ENCODE assay signal across 10 mouse cellular contexts in genomic region chr14:46661118-46661791, GRCm38 (mm10).
DNase-seq lines count a peak whose midpoint lies in the region; ATAC-seq and TF ChIP-seq lines count a peak whose summit lies in the region.
"Had no signal": no experiment of that assay in that cellular context is flagged by ENCODE, and none has a peak within 500 bp of the region (broad histone marks: within the 10 kb centered on the region; RNA-seq: fewer than 3 reads in every experiment).

No protein-coding gene starts in this region.

- H3K27me3 ChIP-seq in kidney, postnatal 0 days (ENCODE audit: insufficient read depth, low read length): no peaks in the 10 kb centered on the region
- H3K27me3 ChIP-seq in midbrain, embryonic 15.5 days (replicated peaks): no peaks in the 10 kb centered on the region

- H3K4me2 ChIP-seq in kidney, postnatal 0 days (ENCODE audit: low read length): no peak overlapping the region
- no peak overlapping the region for H3K4me2 ChIP-seq in midbrain, embryonic 15.5 days

- no peak for ATAC-seq in kidney, postnatal 0 days (replicated peaks; ENCODE audit: low FRiP score, low read depth)
- ATAC-seq in midbrain, embryonic 15.5 days (replicated peaks): peak; percentile 82

- no peaks in the 10 kb centered on the region for H3K9me3 ChIP-seq in kidney, postnatal 0 days (replicated peaks; ENCODE audit: low read length)
- H3K9me3 ChIP-seq in midbrain, embryonic 15.5 days: no peaks in the 10 kb centered on the region
- H3K9me3 ChIP-seq: liver, embryonic 12.5 days had no signal

- no peak for TF ChIP-seq CTCF in kidney, postnatal 0 days (IDR thresholded peaks at IDR 0.05; ENCODE audit: low read depth)

- peaks cover 9% of the 10 kb centered on the region for H3K4me1 ChIP-seq in kidney, postnatal 0 days (replicated peaks; ENCODE audit: insufficient read depth, low read length)
- peaks cover 14% of the 10 kb centered on the region for H3K4me1 ChIP-seq in midbrain, embryonic 15.5 days

- H3K9ac ChIP-seq in kidney, postnatal 0 days (ENCODE audit: low read depth, low read length): no peak overlapping the region
- H3K9ac ChIP-seq in midbrain, embryonic 15.5 days: no peak overlapping the region
- H3K9ac ChIP-seq: liver, embryonic 12.5 days had no signal

- WGBS in kidney, postnatal 0 days: 36% methylated on average over 3 of the region's 3 CpGs
- WGBS in midbrain, embryonic 15.5 days: 28% methylated on average over 3 of the region's 3 CpGs

- no peak overlapping the region for H3K4me3 ChIP-seq in kidney, postnatal 0 days (replicated peaks; ENCODE audit: low read depth, low read length)
- H3K4me3 ChIP-seq in midbrain, embryonic 15.5 days: no peak overlapping the region
- H3K4me3 ChIP-seq: liver, embryonic 12.5 days had no signal

- DNase-seq in embryo, embryonic 10.5 days (ENCODE audit: low spot score): peak; percentile 32
- DNase-seq in embryo, embryonic 10 days (ENCODE audit: low spot score): no peak
- peak; percentile 16 for DNase-seq in kidney, postnatal 0 days (ENCODE audit: low spot score)
- no peak for DNase-seq in kidney, postnatal 10 days
- peak; percentile 27 for DNase-seq in brain, adult 2 months (ENCODE audit: low read depth, low spot score)
- DNase-seq in urinary bladder, adult 2 months (ENCODE audit: low spot score): no peak
- no peak for DNase-seq in urinary bladder, postnatal 4 days (ENCODE audit: low spot score in 2 of 2)
- DNase-seq: heart, postnatal 36 days had no signal

- no peak overlapping the region for H3K27ac ChIP-seq in kidney, postnatal 0 days
- H3K27ac ChIP-seq in midbrain, embryonic 15.5 days: 0 out of 2 replicates have a peak overlapping the region, but pooled peaks have one; percentile 45
- H3K27ac ChIP-seq: liver, embryonic 12.5 days had no signal

- no peaks in the 10 kb centered on the region for H3K36me3 ChIP-seq in kidney, postnatal 0 days (ENCODE audit: insufficient read depth, low read length)
- no peaks in the 10 kb centered on the region for H3K36me3 ChIP-seq in midbrain, embryonic 15.5 days (replicated peaks)
- H3K36me3 ChIP-seq: liver, embryonic 12.5 days had no signal

Comparison
In these comparisons a context has a peak if more than half of its experiments do, and no peak if none do; other contexts are left out.
1. DNase-seq: peak in embryo, embryonic 10.5 days (single experiment), kidney, postnatal 0 days (single experiment) and brain, adult 2 months (single experiment); none in embryo, embryonic 10 days (single experiment), kidney, postnatal 10 days (single experiment), urinary bladder, adult 2 months (single experiment) and urinary bladder, postnatal 4 days (0 of 2).